Mouse (Mus musculus) lung, postnatal 14 days (tissue): ENCODE measurements at regions not wholly inside any gene's neighbourhood (a gene's known extent, or its start where the extent isn't known, plus 50 kb on each side); places are given as distances from the start of the nearest gene placed in this dataset.
A peak's percentile ranks its signal among the peaks of the same experiment; 100 is the strongest.

Source experiments
- DNase-seq: peaks from one replicate; pipeline ENCODE4 v3.0.0; 2021

DNA sequence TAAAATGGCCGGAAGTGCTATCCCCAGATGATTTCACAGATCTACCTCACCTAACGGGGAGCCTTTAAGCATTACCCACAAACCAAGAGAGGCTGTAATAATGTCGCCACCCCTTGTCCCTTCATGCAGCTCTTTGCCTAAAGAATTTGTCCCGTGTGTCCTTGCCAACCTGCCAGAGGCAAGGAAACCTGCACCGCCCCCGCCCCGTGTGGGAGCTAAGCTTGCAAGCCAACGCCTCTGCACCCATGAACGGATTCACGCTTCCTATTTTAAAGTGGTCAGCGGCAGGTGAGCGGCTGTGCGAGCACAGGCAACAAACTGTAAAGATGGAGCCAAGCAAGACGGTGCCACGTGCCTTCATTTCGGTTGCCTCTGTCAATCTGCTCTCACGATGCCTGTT is 63.1 kb downstream of the Gm11011 start:
- no peak for DNase-seq

DNA sequence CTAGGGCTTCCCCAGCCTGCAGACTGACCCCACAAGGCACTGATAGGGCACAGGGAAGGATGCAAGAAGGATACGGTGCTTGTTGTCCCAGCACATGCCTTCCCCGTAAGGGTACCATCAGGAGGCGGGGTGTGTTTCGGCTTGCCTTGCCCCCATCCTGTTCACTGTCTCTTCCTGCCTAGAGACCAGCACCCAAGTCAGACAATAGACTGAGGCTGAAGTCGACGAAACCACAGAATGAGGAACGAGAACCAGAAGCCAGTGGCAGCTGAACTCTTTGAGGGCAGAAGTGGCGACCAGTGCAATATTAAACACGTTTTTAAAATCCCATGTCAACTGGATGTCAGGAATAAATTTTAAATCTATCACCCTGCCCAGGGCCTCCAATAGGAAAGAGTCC is 67.6 kb downstream of the Gm11011 start:
- DNase-seq, result no peak

DNA sequence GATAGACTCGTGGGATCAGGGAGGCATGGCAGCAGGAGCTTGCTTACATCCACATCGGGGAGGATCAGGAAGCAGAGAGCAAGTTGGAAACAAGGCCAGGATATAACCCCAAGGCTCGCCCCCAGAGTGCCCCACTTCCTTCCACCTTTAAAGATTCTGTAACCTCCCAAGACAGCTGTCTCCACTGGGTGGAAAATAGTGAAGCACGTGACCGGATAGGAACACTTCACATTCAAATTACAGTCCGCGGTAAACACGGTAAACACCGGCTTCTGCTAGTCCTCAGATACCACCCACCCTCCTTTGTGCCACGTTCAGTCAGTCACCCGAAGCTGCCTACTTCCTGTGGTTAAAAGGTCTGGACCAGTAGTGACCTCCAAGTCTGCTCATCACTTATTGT is 72.2 kb downstream of the Gm11011 start:
- no peak for DNase-seq

DNA sequence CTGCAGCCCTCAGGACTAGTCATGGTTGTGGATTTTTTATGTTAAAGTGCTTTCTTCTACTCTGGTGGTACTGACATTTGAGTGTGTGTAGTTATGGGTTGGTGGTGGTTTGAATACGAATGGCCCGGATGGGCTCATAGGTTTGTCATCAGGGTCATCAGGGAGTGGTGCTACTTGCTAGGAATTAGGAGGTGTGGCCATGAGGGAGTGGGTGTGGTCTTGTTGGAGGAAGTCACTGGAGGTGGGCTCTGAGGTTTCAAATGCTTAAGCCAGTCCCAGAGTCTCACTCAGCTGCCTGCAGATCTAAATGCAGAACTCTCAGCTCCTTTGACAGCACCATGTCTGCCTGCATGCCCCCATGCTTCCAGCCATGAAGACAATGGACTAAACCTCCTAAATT is 76.8 kb downstream of the Gm11011 start:
- no peak for DNase-seq

DNA sequence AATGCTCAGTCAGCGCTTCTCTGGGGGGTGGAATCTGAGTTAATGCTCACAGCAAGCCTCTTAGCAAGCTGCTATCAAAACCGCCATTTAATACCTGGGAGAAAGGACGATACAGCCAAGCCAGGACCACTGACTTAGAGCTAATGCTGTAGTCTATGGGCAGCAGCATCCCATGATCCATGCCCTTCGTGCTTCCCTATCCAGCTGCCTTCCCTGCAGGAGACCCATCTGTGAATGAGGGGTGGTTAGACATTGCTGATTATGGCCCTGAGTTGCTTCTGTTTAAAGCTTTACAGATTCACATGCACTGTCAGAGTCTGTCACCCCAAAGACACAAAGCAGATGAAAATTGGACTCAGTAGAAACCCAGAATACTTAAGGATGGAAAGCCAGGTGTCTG is 78.1 kb downstream of the Gm11011 start:
- DNase-seq, result no peak

- DNase-seq, result no peak
Measured at GRCm38 (mm10) chr2:169504416-169505057, 83.0 kb downstream of the Gm11011 start.

- no peak for DNase-seq
Measured at GRCm38 (mm10) chr2:169503598-169503958, 84.0 kb downstream of the Gm11011 start.

GRCm38 (mm10) chr2:169502717-169503597 is 84.6 kb downstream of the Gm11011 start:
- DNase-seq, result no peak

DNA sequence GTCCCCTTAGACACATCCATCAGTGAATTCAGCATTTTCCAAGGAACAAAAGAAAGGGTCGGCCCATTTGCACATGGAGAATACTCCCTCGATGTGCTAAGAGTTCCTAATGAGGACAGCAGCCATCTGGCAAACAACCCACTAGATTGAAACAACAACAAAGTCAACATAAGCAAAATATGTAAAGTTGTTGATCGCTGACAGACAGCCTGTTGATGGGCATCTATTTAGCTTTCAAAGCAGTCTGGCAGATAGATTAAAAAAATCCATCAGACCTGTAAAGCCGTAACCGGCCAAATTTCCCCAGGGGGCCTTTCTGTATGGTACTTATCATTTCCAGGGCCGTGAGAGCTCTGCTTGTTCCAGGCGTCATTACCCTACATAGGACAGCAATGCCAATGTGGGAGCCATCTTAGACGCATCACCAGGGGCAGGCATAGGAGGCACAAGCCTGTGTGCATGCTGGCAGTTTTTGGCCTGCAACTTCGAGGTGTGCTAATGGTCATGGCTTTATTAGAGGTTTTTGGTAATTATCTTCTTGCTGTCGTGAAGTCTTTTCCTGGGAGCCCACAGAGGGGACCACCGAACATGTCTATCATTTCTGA is 85.7 kb downstream of the Gm11011 start:
- DNase-seq, result no peak

DNA sequence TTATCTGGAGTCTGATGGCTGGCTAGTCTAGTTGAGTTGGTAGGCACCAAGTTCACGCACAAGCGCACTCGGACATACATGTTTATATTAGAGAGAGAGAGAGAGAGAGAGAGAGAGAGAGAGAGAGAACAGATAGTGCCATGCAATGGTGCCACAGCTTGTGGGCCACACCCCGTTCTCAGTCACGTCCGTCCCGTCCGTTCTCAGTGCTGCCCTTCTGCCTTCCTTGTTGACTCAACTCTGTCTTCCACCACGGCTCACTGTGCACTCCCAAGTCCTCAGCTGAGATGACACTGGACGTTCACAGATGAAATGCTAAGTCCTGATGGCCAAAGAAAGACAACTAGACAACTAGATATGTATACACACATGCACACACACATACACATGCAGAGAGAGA is 92.2 kb downstream of the Gm11011 start:
- no peak for DNase-seq

DNA sequence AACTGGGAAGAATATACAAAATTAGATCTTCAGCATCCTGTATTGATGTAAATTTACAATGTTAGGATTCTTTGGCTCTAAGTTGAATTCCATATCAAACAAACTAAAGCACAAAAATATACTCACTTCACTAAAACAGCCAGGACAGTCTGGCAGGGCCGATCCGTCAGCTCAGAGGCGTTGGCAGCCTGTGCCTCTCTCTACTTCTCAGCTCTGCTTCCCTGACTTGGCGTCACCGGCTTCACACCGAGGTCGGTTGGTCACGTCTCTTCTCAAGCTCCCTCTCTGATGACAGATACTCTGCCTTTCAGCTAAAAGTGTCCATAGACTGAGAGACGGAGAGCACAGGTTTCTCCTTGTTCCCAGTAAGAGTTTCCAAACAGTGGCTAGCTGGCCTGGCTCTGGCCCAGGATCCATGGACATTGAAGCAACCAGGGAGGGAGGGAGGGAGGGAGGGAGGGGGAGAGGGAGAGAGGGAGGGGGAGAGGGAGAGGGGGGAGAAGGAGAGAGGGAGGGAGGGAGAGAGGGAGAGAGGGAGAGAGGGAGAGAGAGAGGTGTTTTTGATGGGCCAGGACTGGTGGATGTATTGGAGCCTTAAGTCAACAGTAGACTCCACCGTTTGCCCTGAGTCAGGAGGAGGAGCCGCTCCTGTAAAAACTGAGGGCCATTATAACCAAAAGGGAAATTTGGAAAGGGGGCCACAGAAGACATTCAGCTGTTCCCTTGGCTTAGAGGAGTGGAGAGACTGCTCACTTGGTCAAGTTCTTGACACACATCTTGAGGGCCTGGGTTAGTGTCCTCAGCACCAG is 92.8 kb downstream of the Gm11011 start:
- peak; percentile 7 for DNase-seq

DNA sequence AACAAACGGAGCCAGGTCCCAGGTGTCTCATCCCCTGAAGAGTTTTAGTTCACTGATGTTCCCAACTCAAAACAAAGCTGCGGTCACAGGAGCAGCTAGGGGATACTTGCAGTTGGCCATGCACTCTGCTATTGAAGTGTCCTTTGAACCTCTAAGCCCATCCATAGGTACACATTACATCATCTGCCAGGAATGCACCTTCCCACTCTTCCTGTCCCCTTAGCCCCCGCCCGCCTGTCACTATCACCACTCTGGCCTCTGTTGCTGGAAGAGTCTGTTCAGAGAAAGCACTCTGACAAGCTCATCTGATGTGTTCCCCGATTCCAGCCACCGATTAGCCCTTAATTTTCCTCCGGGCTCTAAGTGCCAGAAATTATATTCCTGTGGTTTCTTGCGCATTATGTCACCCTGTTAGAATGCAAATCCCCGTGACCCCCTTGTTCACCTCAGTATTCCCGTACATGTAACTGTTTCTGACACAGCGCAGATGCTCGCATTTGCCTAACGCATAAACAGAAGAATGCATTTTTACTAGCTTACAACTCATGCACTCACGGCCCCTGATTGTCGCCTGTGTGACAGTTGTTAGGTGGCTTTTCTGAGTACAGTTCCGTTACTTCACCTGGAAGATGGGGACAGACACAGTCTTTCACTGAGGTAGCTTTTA is 93.8 kb downstream of the Gm11011 start:
- peak; percentile 18 for DNase-seq

DNA sequence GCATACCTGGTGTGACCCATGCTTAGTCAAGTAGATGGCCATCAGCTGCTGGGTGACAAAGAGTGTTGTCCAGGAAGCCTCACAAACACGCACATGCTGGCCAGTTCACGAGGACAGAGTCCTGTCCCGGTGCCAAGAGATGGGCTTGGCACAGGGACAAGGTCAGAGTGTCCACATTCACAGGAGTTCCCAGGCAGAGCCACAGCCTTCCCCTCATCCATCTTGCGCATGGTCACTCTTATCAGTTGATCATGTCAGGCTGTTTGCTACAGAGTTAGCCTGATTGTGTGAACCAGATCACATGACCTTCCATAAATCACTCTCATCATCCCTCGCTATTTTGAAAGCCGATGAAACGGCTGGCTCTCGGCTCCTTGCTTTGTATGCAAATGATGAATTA is 103.6 kb downstream of the Gm11011 start:
- DNase-seq, result no peak

GRCm38 (mm10) chr2:169481731-169482465 is 105.6 kb downstream of the Gm11011 start:
- DNase-seq, result no peak

DNA sequence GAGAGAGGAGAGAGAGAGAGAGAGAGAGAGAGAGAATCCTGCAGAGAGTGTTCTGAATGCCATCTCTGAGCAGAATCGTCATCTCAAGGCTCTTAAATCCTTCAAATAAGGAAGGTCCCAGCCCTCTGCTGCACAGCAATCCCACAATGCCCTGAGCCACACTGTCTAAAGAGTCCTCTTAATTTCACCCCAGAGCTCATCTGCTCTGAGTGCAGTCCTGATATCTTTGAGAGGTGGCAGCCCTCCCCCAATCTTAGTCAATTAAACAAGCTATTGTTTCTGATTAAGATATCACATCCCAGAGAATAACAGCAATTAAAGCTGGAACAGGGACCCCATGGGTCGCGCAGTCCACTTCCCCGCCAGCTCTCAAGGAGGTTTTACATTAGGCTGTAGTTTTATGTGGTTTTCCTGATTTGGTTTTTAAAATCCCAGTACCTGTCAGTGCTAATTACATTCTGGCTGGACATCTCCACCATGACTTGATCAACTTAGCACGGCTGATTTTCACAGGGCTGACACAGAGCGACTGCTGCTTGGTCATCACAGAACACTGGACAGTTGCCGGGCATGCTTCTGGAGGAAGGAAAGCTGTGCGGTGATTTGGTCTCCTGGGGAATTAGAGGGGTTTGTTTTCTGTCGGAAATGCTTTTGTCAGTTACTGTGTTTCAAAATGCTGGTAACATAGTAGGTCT is 113.0 kb downstream of the Gm11011 start:
- DNase-seq, result no peak

- DNase-seq, result no peak
Measured at GRCm38 (mm10) chr2:169469538-169469937, 118.0 kb downstream of the Gm11011 start.

DNA sequence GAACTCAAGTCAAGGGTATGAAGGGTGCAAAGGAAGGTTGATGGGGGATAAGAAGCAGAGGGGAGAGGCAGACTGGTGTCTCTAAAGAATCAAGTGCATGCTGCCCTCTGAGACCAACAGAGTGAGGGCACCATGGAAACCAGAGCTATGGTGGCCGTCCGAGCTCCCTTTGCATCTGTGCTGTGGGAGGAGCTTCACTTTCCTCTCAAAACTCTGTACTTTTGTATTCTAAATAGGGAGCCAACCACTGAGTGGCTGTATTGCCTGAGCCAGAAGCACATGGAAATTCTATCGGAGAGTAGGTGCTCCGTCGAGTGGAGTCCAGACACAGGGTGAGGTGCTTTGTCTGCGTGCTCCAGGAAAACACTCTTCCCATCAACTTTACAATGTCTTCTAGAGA is 119.9 kb downstream of the Gm11011 start:
- no peak for DNase-seq

- no peak for DNase-seq
Measured at GRCm38 (mm10) chr2:169464106-169464505, 123.4 kb downstream of the Gm11011 start.

GRCm38 (mm10) chr2:169461491-169462039 is 126.0 kb downstream of the Gm11011 start:
- DNase-seq, result no peak

GRCm38 (mm10) chr2:169452956-169453355 is 134.6 kb downstream of the Gm11011 start:
- no peak for DNase-seq

DNA sequence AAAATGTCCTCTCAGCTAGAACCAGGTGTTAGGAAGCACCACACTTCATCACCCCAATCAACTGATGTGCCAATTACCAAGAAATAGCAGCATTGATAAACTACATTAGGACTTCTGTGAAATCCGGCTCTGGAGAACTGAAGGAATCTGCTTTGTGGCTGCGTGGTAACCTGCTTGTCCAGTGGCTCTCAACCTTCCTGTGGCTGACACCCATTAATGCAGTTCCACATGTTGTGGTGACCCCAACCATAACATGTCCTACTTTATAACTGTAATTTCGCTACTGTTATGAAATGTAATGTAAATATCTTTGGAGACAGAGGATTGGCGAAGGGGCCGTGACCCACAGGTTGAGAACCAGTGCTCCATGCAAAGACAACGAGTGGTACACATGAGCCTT is 136.7 kb downstream of the Gm11011 start:
- DNase-seq, result no peak
